Mouse (Mus musculus): Measurements from ENCODE around the gene Ly6g5b. TPM values are rescaled to one million over a fixed set of nuclear protein-coding genes. Genes with fewer than 3 reads are reported as not detected.

Ly6g5b gene
- total RNA-seq, 2 experiments from 2014 or later, result 0.28 to 0.72 TPM

- DNase-seq (ENCODE audit: low spot score in 2 of 2), result no peak
Observed at GRCm38 (mm10) chr17:35080710-35081109, 34.5 kb downstream of the Ly6g5b start.

- DNase-seq (ENCODE audit: low spot score in 2 of 2), result no peak
Observed at GRCm38 (mm10) chr17:35080248-35080647, 35.0 kb downstream of the Ly6g5b start.

- DNase-seq (ENCODE audit: low spot score in 2 of 2), result no peak
Observed at GRCm38 (mm10) chr17:35079778-35080177, 35.5 kb downstream of the Ly6g5b start.

- DNase-seq (ENCODE audit: low spot score in 2 of 2), result no peak
Observed at GRCm38 (mm10) chr17:35077786-35078233, 37.4 kb downstream of the Ly6g5b start, which contains the start of gene Ly6g6d. Gene Ly6g6d, minus strand, starts transcription at chr17:35078065.

- no peak for DNase-seq (ENCODE audit: low spot score in 2 of 2)
Observed at GRCm38 (mm10) chr17:35077285-35077684, 37.9 kb downstream of the Ly6g5b start.

GRCm38 (mm10) chr17:35076507-35077176 lies 38.6 kb downstream of the Ly6g5b start, which contains the start of gene Ly6g6e:
Gene Ly6g6e, plus strand, starts transcription at chr17:35076902.
- no peak for DNase-seq (ENCODE audit: low spot score in 2 of 2)

GRCm38 (mm10) chr17:35074097-35074496 lies 41.1 kb downstream of the Ly6g5b start:
- DNase-seq (ENCODE audit: low spot score in 2 of 2), result no peak

- DNase-seq (ENCODE audit: low spot score in 2 of 2), result no peak
Observed at GRCm38 (mm10) chr17:35071454-35071853, 43.8 kb downstream of the Ly6g5b start.

- no peak for DNase-seq (ENCODE audit: low spot score in 2 of 2)
Observed at GRCm38 (mm10) chr17:35070556-35071229, 44.5 kb downstream of the Ly6g5b start.

GRCm38 (mm10) chr17:35068213-35068914 lies 46.9 kb downstream of the Ly6g5b start:
- peak in 1 of 2 experiments; percentile 41 for DNase-seq (ENCODE audit: low spot score in 2 of 2)

- DNase-seq (ENCODE audit: low spot score in 2 of 2), result no peak
Observed at GRCm38 (mm10) chr17:35066084-35066483, 49.1 kb downstream of the Ly6g5b start, which contains the start of gene Mpig6b. Gene Mpig6b, minus strand, starts transcription at chr17:35066184.

- no peak for DNase-seq (ENCODE audit: low spot score in 2 of 2)
Observed at GRCm38 (mm10) chr17:35064951-35065947, 50.0 kb downstream of the Ly6g5b start, which contains the start of gene Ly6g6c. Gene Ly6g6c, plus strand, starts transcription at chr17:35065388.

GRCm38 (mm10) chr17:35064378-35064877 lies 50.8 kb downstream of the Ly6g5b start:
- no peak for DNase-seq (ENCODE audit: low spot score in 2 of 2)

Other genes with a start within 250 kb of the Ly6g5b start
- 1 to 10 TPM; 7.4 to 7.8 TPM for gene Zbtb12, start 235.9 kb downstream of the Ly6g5b start, total RNA-seq (2021)
- gene Gm20547, start 233.4 kb downstream of the Ly6g5b start, total RNA-seq (2021), result not detected
- gene C2, start 217.2 kb downstream of the Ly6g5b start, total RNA-seq (2021), result 1 to 10 TPM; 2.7 to 3.4 TPM
- gene Ehmt2, start 217.0 kb downstream of the Ly6g5b start, total RNA-seq (2021), result 100 to 1,000 TPM; 168 to 175 TPM
- gene Slc44a4, start 201.0 kb downstream of the Ly6g5b start, total RNA-seq (2021), result under 1 TPM; 0.30 to 0.45 TPM
- gene Neu1, start 184.2 kb downstream of the Ly6g5b start, total RNA-seq (2021), result 10 to 100 TPM; 46.2 to 48.4 TPM
- gene Hspa1b, start 156.2 kb downstream of the Ly6g5b start, total RNA-seq (2021), result 10 to 100 TPM; 21.5 to 31.4 TPM
- under 1 TPM in 1 of 2 experiments, not detected in 1; 0.72 TPM for gene Gm20481, start 145.5 kb downstream of the Ly6g5b start, total RNA-seq (2021)
- 10 to 100 TPM; 22.1 to 23.4 TPM for gene Hspa1a, start 143.3 kb downstream of the Ly6g5b start, total RNA-seq (2021)
- under 1 TPM; 0.44 to 0.61 TPM for gene Hspa1l, start 142.7 kb downstream of the Ly6g5b start, total RNA-seq (2021)
- 10 to 100 TPM; 13.9 to 15.5 TPM for gene Lsm2, start 133.6 kb downstream of the Ly6g5b start, total RNA-seq (2021)
- 10 to 100 TPM; 39.6 to 44.0 TPM for gene Vars, start 114.4 kb downstream of the Ly6g5b start, total RNA-seq (2021)
- gene Vwa7, start 98.8 kb downstream of the Ly6g5b start, total RNA-seq (2021), result under 1 TPM; 0.61 to 0.77 TPM
- gene Sapcd1, start 87.4 kb downstream of the Ly6g5b start, total RNA-seq (2021), result not detected
- under 1 TPM; 0.65 to 0.68 TPM for gene Msh5, start 68.7 kb downstream of the Ly6g5b start, total RNA-seq (2021)
- gene Clic1, start 65.5 kb downstream of the Ly6g5b start, total RNA-seq (2021), result 10 to 100 TPM in 1 of 2 experiments, 1 to 10 TPM in 1; 9.1 to 10.2 TPM
- gene Ddah2, start 56.4 kb downstream of the Ly6g5b start, total RNA-seq (2021), result 10 to 100 TPM in 1 of 2 experiments, 1 to 10 TPM in 1; 9.9 to 11.6 TPM
- not detected for gene Ly6g6c, start 50.0 kb downstream of the Ly6g5b start, total RNA-seq (2021)
- gene Mpig6b, start 49.2 kb downstream of the Ly6g5b start, total RNA-seq (2021), result not detected
- 1 to 10 TPM; 2.3 to 6.2 TPM for gene Ly6g6e, start 38.5 kb downstream of the Ly6g5b start, total RNA-seq (2021)
- 1 to 10 TPM in 1 of 2 experiments, under 1 TPM in 1; 0.70 to 1.0 TPM for gene Ly6g6d, start 37.4 kb downstream of the Ly6g5b start, total RNA-seq (2021)
- under 1 TPM; 0.33 to 0.40 TPM for gene Ly6g6f, start 29.8 kb downstream of the Ly6g5b start, total RNA-seq (2021)
- gene Abhd16a, start 26.2 kb downstream of the Ly6g5b start, total RNA-seq (2021), result 100 to 1,000 TPM; 115 to 120 TPM
- gene Ly6g5c, start 7.1 kb downstream of the Ly6g5b start, total RNA-seq (2021), result not detected
- 10 to 100 TPM; 15.9 to 16.4 TPM for gene Gpank1, start 6.0 kb upstream of the Ly6g5b start, total RNA-seq (2021)
- gene Csnk2b, start 6.6 kb upstream of the Ly6g5b start, total RNA-seq (2021), result 100 to 1,000 TPM; 192 to 198 TPM
- 10 to 100 TPM; 31.5 to 32.2 TPM for gene D17H6S53E, start 10.9 kb upstream of the Ly6g5b start, total RNA-seq (2021)
- not detected for gene Apom, start 16.6 kb upstream of the Ly6g5b start, total RNA-seq (2021)
- 100 to 1,000 TPM; 294 to 308 TPM for gene Bag6, start 19.8 kb upstream of the Ly6g5b start, total RNA-seq (2021)
- gene Prrc2a, start 49.5 kb upstream of the Ly6g5b start, total RNA-seq (2021), result 100 to 1,000 TPM; 270 to 288 TPM
- gene Aif1, start 60.6 kb upstream of the Ly6g5b start, total RNA-seq (2021), result 10 to 100 TPM in 1 of 2 experiments, 1 to 10 TPM in 1; 8.6 to 11.6 TPM
- gene Lst1, start 73.0 kb upstream of the Ly6g5b start, total RNA-seq (2021), result 1 to 10 TPM; 6.0 to 6.9 TPM
- gene Ltb, start 79.0 kb upstream of the Ly6g5b start, total RNA-seq (2021), result under 1 TPM; 0.79 to 0.80 TPM
- gene Tnf, start 86.6 kb upstream of the Ly6g5b start, total RNA-seq (2021), result not detected
- gene Lta, start 89.9 kb upstream of the Ly6g5b start, total RNA-seq (2021), result under 1 TPM; 0.23 to 0.60 TPM
- gene Gm16181, start 105.4 kb upstream of the Ly6g5b start, total RNA-seq (2021), result not detected
- gene Atp6v1g2, start 118.2 kb upstream of the Ly6g5b start, total RNA-seq (2021), result 100 to 1,000 TPM; 587 to 598 TPM
- gene Nfkbil1, start 120.4 kb upstream of the Ly6g5b start, total RNA-seq (2021), result 10 to 100 TPM; 11.6 to 14.9 TPM
- 100 to 1,000 TPM; 201 to 213 TPM for gene Ddx39b, start 126.3 kb upstream of the Ly6g5b start, total RNA-seq (2021)
- 10 to 100 TPM; 26.2 to 33.1 TPM for gene H2-D1, start 147.3 kb upstream of the Ly6g5b start, total RNA-seq (2021)
- gene H2-Q1, start 205.0 kb upstream of the Ly6g5b start, total RNA-seq (2021), result 1 to 10 TPM in 1 of 2 experiments, under 1 TPM in 1; 0.79 to 1.2 TPM
- under 1 TPM; 0.44 to 0.82 TPM for gene H2-Q2, start 226.8 kb upstream of the Ly6g5b start, total RNA-seq (2021)

Data from left cerebral cortex, adult 18-20 months (tissue).